Mouse (Mus musculus) brain, adult 2 months (tissue): Measurements from ENCODE around the gene Myl7.
A peak's percentile ranks its signal among the peaks of the same experiment; 100 is the strongest.
"Not testable (repeated sequence)": the region's sequence is repeated elsewhere in the genome, so short reads cannot be mapped to it uniquely, and the experiment has no call there.

Experiments
- DNase-seq: peaks from one replicate; pipeline ENCODE4 v3.0.0; 2011; ENCODE audit warnings: low read depth, low spot score

Myl7 gene

DNA sequence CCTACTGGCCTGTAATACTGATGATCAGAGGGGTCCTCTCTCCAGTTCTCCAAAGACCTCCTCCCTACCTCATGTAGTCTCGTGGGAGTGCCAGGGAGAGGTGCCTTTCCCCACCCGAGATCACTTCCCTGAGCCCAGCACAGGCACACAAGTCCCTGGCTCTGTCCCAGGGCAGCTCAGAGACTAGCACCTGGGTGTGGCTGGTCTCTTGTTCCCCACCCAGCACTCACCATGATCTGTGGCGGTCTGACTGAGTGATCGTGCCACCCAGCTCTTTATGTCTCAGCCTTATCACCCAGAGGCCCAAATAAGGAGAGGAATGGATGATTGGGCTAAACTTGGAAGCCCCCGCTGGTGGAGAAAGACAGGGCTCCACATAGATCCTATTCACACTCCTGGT lies at the start of gene Myl7:
Gene Myl7, minus strand, starts transcription at position 252 of the 400 bp plus-strand sequence.
- no peak for DNase-seq

DNA sequence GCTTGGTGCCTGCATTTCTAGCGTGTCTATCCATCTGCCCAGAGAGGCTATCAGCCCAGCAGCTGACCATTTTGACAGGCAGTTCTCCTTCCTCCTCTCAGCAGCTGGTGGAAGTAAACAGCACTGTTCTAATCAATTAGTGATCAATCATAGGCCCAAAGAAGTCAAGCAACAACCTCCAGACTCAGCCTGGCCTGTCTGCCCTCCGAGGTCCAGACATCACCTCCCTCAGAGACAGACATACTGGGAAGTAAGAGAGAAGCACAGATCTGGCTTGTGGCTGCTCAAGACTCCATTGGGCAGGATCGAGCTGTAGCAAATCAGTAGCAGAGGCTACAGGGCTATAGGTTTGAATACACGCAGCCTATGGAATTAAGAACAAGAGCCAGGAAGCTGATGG lies 49.2 kb upstream of the Myl7 start:
- DNase-seq = no peak

DNA sequence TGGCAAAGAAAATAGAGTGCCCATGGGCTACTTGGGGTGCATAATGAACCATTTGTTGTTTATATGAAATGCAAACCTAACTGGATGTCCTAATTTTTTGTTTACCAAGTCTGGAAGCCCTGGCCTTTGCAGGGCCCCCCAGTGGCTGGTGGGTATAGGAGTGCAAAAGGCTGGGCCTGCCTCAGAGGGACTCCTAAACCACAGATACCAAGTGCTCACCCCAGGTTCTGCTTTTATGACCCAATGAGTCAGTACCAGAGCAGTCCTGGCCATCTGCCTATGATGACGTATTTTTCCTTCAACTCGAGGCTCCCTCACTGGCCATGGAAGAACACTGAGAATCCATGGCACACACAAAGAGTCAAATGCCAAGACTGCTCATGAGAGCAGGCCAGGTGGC lies 46.5 kb upstream of the Myl7 start:
- DNase-seq = no peak

DNA sequence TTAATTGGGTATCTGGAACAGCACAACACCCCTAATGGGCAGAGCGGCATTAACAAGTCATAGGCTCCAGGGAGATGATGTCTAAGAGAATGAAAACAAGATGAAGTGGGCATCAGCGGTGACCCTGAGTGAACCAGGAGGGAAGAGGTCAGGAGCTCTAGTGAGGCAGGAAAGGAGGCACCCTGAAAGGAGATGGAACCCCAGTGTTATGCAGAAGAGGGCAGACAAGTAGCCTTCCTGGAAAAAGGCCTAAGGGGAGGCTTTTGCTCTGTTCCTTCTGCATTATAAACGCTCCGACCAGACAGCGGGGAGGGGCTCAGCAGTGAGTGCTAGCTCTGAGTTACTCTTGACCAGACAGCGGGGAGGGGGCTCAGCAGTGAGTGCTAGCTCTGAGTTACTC lies 44.4 kb upstream of the Myl7 start:
- no peak for DNase-seq

DNA sequence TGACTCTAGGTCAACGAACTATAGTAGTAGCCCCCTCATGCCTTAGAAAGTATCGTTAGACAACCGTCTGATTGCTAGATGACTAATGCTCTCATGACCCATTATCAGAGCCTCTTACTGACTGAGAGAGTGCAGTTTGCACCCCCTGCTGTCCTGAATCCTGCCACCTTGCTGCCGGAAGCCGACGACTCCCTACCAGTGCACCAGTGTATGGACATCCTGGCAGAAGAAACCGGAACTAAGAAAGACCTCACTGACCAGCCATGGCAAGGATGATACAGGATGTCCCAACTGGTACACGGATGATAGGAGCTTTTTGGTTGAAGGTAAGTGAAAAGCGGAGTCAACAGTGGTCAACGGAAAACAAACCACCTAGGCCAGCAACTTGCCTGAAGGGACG lies 35.9 kb upstream of the Myl7 start:
- not testable (repeated sequence) for DNase-seq

DNA sequence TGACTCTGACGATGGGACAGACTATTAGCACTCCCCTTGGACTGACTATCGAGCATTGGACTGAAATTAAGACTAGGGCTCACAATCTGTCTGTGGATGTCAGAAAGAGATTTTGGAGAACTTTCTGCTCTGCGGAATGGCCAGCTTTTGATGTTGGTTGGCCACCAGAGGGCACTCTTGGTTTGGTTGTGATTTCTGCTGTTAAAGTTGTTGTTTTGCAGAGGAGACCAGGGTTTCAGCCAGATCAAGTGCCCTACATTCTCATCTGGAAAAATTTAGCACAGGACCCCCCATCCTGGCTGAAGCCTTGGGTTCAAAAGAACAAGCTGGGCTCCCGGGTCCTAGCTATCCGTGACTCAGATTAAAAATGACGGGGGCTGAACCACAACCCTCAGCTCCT lies 33.4 kb upstream of the Myl7 start:
- DNase-seq = not testable (repeated sequence)

DNA sequence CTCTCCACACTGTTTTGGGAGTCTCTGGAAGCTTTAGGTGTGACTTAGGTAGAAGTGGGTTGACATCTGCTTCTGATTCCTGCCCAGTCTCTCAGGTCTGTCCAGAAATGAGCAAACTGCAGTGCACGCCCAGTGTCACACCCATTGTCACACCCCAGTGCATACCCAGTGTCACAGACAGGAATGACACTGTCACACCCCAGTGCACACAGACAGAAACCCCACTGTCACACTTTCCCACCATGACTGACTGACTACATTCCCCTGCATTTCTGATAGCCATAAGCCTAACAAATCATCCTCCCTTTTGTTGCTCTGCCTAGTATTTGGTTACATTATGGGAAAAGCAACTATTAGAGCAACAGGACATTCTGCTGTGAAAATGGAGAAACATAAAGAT lies 32.0 kb upstream of the Myl7 start:
- DNase-seq = no peak

DNA sequence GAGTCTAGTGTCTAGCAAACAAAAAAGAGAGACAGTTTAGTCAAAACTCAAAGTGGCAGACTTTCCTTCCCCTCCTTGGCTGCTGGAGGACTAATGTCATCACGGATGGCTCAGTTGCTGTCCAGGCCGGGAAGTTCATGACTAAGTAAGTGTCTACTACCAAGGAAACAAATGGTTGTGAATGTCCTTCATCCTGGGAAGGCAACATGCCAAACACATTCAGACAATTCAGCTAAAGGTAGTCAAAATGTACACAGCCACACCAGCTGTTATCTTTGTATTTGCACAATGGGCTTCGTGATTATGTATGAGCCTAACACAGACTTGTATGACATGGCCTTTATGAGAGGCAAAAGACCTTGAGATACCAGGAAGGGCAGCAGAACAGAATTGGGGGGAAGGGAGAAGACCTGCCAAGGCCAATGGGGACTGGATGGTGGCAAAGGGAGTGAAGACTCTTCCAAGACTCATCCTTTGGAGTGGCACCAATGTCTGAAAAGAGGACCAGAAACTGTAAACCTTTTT lies 28.2 kb upstream of the Myl7 start:
- DNase-seq = no peak

DNA sequence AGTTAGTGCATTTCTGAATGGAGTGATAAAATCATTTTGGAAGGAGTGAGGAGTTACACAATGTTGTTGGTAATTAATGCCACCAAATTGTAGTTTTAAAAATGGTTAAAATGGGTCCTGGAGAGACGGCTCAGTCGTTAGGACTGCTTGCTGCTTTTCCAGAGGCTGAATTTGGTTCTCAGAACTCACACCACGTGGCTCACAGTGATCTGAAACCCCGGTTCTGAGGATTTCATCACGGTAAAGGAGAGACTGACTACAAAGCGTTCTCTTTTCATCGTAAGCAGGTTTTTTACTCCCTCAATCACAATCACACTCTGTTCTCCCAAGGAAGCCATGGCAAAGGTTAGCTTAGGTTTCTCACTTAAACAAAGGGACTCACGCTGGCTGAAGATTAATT lies 26.1 kb upstream of the Myl7 start:
- no peak for DNase-seq

DNA sequence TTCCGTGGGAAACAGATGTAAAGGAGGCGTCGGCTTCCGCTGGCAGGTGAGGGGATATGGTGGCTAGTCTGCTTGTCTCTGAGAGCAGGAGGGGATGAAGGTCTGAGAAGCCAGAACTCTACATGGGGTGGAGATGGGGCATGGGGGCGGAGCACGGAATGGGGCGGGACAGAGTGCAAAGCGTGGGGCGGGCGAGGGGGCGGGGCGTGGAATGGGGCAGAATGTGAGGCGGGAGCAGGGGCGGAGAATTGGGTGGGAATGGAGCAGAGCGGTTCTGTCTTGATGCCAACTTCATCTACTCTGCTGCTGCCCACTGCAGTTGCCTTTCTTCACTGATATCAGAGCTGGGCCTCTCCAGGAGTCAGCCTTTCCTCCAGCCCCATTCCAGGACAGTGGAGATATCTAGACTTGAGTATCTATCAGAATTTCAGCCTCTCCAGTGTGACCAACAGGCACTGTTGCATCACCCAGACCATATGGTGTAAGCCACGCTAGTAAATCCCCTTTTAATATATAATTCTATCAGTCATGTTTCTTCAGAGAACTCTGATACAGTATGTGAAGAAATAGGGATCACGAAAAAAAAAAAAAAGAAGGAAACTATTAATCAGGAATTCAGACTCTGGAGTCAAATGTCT lies 21.9 kb upstream of the Myl7 start:
- DNase-seq = no peak

DNA sequence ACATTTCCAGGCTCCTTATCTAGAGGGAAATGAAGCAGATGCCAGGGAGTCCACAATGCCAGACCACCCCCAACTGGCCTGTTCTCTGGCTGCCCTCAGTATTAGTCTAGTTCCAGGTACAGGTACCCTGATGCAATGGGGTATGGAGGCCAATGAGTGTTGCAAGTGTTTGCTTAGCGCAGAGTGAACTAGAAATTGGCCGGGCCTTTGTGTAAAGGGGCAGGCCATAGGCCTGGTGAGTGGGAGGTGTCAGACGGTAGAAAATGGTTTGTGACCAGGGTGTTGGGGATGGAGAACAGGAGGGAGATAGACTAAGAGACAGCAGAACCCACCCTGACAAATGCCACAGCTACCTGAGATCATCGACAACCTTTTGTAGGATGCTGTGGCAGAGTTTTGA lies 21.0 kb upstream of the Myl7 start:
- DNase-seq = no peak

DNA sequence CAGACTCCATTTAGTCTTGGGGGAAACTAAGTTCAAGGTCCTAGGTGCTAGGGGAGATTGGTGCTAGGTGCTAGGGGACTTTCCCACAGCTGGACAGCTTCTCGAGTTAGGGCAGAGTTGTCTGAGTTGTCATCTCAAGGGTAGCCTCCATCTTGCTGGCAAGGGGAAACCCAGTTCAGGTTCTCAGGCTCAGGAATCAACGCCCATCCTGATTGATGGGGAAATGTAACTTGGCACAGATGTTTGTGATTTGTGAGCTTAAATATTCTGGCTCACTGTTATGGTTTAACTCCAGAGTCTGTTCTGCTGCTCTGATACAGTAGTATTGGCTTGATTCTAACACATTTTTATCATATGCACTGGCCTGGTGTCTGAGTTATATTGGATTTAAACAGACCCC lies 19.5 kb upstream of the Myl7 start:
- no peak for DNase-seq

DNA sequence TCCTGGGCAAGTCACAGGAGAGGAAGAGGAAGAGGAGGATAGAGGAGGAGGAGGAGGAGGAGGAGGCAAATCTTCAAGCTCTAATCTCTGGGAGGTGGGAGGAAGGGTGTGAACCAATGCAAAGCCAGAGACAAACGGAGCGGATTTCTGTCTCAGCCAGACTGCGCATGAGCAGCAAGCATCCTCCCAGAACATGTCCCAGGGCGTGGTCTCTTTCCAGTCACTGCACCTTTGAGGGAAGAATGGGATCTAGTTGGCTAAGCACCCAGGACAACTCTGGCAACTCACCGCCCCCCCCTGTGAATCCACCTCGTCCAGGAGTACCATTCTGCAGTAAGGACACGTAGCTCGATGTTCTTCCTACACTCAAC lies 17.6 kb upstream of the Myl7 start:
- peak; percentile 60 for DNase-seq

DNA sequence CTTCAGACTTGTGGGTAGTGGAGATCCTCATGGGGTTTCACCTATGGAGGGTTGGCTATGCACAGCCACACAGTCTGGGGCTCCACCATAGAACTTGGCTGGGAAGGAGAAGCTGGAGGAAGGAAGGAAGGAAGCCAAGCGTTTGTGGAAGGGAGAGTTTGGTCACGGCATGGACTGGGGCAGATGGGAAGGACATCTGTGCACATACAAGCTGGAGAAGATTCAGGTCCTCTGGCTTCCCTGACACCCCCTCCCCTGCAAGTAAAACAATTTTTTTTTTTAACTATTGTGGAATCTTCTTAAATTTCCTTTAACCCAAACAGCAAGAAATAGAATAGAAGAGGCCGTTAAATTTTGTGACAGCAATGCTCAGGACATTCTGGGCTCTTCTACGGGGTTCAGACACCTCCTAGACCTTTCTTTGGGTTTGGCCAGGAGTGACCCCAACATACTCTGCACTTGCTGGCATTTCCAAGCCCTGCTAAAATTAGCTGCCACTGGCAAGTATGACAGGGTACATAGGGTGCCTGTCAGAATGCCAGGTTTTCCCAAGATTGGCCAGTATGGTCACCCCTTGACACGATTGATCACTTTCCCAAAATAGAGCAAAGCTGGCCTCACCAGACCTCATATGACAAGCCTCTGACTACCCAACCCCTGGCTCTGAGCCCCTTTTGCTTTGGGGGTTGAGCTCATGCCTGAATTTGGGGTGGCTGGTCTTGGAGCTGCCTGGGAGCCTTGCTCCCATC lies 17.0 kb upstream of the Myl7 start:
- DNase-seq = peak; percentile 79

DNA sequence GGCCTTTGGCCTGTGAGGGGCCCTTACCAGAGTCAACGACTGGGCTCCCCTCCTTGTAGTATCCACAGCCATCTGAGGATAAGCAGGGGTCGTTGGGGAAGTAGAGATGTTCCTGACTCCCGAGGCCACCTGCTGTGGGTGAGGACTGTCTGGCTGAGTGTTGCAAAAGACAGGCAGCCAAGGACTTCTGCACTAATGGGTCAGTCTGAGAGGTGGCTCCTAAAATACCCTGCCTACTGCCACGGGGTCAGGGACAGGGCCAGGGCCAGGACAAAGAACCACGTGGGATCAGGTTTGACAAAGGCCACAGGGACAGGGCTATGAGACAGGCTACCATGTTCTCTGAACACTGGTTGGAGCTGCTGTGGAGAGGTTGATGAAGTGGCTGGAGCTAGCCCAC lies 16.4 kb upstream of the Myl7 start:
- DNase-seq = no peak

DNA sequence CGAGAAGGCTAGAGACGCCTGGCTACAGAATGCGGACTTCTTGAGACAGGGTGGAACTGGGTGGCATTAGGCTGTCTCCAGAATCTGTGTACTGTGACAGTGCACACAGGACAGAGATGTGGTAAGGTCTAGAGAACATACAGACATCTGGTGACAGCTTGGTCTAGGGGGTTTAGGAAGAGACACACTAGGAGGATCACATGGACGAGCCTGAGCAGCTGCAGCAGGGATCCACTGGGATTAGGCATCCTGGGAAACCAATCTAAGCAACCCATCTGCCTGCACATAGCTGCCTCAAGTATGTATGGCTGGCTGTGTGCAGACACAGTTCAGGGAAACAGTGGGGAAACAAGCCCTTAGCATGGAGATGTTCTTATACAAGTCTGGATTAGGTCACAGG lies 15.4 kb upstream of the Myl7 start:
- DNase-seq = no peak

DNA sequence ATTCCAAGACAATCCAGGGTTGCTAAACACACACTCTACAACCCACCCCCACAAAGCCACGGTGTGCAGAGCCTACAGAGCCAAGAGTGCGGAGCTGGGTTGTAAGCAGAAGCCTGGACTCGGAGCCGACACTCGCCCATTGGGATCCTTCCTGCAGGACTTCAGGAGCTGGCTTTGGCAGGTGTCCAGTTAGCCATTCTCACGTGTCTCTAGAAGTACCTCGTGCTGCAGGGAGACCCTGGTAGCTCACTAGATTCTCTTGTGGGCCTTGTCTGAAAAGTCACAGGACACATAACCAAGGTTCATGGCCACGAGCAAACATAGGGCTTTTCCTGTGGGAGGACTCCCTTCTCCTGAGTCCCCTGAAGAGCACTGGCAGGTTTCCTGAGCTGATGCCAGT lies 14.7 kb upstream of the Myl7 start:
- DNase-seq = peak; percentile 42

DNA sequence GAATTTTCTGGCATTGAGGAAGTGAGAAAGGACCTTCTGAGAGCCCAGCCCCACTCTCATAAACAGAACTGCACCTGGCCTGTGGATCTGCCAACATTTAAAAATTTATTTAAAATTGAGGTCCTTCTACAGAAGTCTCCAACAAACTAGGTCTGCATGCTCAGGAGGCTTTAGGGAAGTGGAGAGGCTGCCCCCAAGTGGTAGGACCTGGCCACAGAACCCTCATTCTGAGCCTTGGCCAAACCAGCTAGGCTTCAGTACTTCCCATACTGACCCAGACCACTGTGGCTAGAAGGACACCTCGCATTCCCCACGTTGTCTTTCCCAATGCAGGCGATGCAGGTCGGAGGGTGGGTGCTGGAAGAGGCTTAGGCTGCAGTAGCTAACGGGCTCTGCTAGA lies 14.1 kb upstream of the Myl7 start:
- peak; percentile 89 for DNase-seq

DNA sequence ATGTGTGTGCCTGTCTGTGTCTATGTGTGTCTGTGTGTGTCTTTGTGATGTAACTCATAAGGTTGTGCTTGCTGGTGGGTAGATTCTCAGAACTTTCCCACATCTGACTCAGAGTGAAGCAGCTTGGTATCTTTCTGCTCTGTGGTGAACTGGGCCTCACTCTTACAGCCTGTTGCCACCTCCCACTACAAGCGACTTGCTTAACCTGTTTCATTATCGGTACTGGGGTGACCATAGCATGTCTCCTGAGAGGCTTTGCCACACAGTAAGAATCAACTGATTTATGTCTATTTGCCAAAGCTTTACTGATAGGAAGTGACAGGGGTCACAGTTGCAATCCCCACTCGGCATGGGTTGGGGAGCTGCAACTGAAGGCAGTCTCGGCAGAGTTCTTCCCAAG lies 10.1 kb upstream of the Myl7 start:
- DNase-seq = no peak

DNA sequence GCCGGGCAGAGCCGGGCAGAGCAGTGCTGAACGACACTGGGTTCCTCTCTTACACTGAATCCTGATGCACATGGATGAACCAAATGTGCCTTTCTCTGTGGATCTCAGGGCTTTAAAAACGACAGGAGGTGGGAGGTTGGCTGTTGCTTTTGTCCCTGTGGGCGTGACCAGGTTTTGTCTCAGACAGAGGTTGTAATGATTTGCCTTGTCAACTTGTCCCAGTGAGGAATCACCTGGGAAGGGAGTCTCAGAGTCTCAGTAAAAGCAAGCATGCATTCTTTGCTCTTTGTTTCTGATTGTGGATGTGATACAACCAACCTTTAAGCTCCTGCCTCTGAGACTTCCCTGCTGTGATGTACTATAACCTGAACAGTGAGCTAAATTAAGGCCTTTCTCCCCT lies 8.5 kb upstream of the Myl7 start:
- peak; percentile 33 for DNase-seq

DNA sequence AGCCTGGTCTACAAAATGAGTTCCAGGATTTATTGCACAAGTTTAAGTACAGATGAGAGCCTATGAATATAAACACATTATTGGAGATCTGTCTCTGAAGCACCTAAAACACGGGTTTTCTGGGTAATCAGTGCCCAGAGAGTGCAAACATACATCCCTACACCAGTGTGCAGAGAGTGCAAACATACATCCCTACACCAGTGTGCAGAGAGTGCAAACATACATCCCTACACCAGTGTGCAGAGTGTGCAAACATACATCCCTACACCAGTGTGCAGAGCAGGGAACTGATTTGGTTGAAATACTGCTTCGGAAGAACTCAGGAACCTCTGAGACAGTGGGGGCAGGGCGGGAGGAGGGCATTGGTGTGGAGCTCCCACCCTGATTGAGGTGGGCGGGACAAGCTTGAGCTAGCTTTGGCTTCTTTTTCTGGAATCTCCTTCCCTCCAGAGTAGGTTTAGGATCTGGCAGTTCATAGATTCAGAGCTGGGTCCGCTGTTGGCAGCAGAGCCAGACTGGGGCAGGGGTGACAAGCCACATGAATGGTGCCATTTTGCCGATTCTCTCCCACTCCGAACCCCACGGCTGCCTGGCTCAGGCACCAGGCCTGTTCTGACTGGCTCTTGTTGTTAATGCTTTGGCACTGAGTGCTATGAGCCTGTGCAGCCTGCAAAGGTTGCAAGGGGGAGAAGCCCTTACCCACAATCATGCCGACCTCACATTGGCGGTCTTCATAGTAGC lies 7.4 kb upstream of the Myl7 start:
- peak; percentile 66 for DNase-seq

DNA sequence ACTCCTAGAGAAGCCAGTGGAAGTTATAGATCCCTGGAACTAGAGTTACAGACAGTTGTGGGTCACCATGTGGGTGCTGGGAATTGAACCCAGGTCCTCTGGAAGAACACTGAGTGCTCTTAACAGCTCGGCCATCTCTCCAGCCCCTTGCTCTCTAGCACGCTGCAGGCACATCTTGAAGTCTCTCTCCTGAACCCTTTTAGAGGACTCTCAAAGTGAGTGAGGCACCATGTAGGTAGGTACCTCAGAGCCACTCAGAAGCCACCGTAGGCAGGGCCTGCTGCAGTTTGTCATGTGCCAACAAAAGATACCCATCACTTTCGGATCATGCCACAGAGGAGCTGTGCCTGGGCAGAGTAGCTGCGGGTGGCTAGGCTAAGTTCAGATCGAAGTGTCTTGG lies 6.3 kb upstream of the Myl7 start:
- no peak for DNase-seq

DNA sequence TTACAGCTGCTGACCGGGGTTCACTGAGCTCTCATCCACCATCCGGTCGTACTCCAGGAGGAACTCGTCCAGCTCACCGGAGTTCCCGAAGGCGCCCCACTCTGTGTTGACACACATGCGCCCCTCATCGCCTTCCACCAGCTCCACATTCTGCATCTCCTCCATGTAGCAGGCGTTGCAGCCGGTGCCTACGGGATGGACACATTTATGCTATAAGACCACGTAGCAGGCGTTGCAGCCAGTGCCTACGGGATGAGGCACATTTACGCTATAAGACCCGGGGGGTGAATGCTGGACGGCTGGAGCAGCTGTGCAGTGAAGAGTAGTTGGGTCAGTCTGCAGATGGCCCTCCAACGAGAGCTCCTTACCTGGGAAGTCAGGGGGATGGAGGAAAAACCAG lies 5.8 kb upstream of the Myl7 start:
- no peak for DNase-seq
